Mouse (Mus musculus): Measurements from ENCODE around the gene Vps26a.

- TF ChIP-seq CTCF (IDR thresholded peaks at IDR 0.05; ENCODE audit: low read depth, low read length) (no peak), POLR2A (IDR thresholded peaks at IDR 0.05; ENCODE audit: borderline replicate concordance, low read depth, low read length) (no peak)
These were observed 19.5 kb upstream of the Vps26a start for GRCm38 (mm10) chr10:62506019-62506556.

All from bone marrow macrophage, adult 2 months (primary cell).